Mouse (Mus musculus) bone marrow macrophage, adult 2 months (primary cell): ENCODE results near the gene Zfyve28.

Experiments
- CTCF ChIP-seq: IDR thresholded peaks from 2 replicates; pipeline ENCODE4 v1.5.1; 2012; ENCODE audit warnings: low read depth, mild to moderate bottlenecking, low read length, moderate library complexity
- POLR2A ChIP-seq: IDR thresholded peaks from 2 replicates; pipeline ENCODE4 v1.6.1; 2012; ENCODE audit warnings: mild to moderate bottlenecking, low read depth, low read length, borderline replicate concordance

DNA sequence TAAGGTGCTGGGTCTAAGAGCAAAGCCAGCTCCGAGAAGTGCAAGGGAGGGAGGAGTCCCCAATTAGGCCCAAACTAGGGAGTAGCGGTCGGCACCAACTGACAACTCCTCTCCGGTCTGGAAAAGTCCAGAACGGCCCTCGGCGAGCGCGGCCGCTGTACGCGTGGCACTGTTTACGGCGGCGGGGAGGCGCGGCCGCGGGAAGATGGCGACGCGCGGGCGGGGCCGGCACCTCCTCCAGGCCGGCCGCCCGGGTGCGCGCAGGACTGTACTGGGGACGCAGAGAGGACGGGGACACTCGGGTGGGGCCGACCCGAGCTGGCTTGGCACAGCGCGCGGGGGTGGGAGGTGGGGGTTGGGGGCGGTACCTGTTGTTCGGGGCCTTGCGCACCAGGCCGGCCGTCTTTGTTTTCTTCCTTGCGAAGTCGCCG lies 101.3 kb downstream of the Zfyve28 start:
- TF ChIP-seq CTCF (no peak), POLR2A (no peak)
